Mouse (Mus musculus): ENCODE results near the gene Ffar2. TPM values are rescaled to one million over a fixed set of nuclear protein-coding genes. Genes with fewer than 3 reads are reported as not detected.
A peak's percentile ranks its signal among the peaks of the same experiment; 100 is the strongest.
"Not testable (repeated sequence)": the region's sequence is repeated elsewhere in the genome, so short reads cannot be mapped to it uniquely, and the experiment has no call there.

The Ffar2 gene
- total and polyA plus RNA-seq, 3 experiments = 0.61 TPM; not detected in 2

DNA sequence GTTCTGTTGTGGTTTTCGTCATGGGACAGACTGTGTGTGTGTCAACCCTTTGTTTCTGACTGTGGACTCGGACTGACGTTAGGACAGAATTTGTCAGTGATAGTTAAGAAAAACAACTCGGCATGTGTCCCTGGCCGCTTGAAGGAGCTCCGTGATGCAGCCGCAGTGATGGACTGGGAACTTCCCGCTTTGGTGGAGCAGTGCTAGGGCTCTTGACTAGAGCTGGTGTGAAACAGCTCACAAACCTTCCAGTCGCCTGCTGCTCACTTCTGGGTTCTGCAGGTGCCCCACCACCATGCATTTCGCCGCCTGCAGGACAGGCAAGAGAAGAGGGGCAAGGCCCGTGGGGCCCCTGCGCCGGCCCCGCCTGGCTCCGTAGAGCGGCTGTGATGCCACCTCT lies 8.7 kb upstream of the Ffar2 start:
- no peaks in the 10 kb centered on the region for H3K36me3 ChIP-seq (ENCODE audit: control insufficient read depth, insufficient read depth, low read length)

DNA sequence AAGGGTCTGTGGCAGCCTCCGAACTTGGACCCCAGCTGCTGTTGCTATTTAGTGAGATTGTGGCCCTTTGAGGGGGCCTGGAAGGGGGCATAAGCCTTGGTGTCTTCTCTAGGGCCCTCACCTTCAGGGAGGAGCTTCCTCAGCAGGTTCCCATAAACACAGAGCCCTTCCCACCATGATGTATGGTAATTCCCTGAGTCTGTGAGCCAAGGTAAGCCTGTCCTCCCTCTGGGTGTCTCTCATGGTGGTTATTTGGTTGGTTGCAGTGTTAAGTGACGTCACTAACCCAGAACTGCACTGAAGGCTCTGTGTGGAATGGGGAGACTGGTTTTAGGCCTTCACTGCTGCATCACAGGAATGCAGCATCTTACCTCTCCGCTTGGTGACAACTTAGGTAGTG lies 5.9 kb upstream of the Ffar2 start:
- Histone ChIP-seq H3K4me3 (no peak overlapping the region), H3K9ac (ENCODE audit: low read depth, low read length) (no peak overlapping the region), H3K4me1 (ENCODE audit: control insufficient read depth, insufficient read depth, low read length) (no peaks in the 10 kb centered on the region), H3K36me3 (ENCODE audit: control insufficient read depth, insufficient read depth, low read length) (no peaks in the 10 kb centered on the region), H3K27me3 (ENCODE audit: control insufficient read depth, insufficient read depth, low read length) (no peaks in the 10 kb centered on the region), H3K27ac (no peak overlapping the region), H3K79me2 (replicated peaks; ENCODE audit: control insufficient read depth, insufficient read depth, low read length) (no peaks in the 10 kb centered on the region)
- 64% methylated on average over 3 of the region's 3 CpGs for WGBS
- intact Hi-C loops (cut with DNase I) = no loop called here
- TF ChIP-seq CTCF (IDR thresholded peaks at IDR 0.05) (no peak), EP300 (IDR thresholded peaks at IDR 0.05; ENCODE audit: insufficient read depth, low read depth, low read length) (no peak), POLR2A (IDR thresholded peaks at IDR 0.05; ENCODE audit: insufficient read depth, low read depth, low read length) (no peak)
- DNase-seq = no peak

More for the DNA sequence above, 8.7 kb upstream of the Ffar2 start:
- no peaks in the 10 kb centered on the region for H3K27me3 ChIP-seq (ENCODE audit: control insufficient read depth, insufficient read depth, low read length)
- H3K27ac ChIP-seq = no peak overlapping the region
- no peaks in the 10 kb centered on the region for H3K79me2 ChIP-seq (replicated peaks; ENCODE audit: control insufficient read depth, insufficient read depth, low read length)
- no peak overlapping the region for H3K9ac ChIP-seq (ENCODE audit: low read depth, low read length)
- H3K4me3 ChIP-seq = no peak overlapping the region
- intact Hi-C loops (cut with DNase I) = no loop called here
- TF ChIP-seq POLR2A (IDR thresholded peaks at IDR 0.05; ENCODE audit: insufficient read depth, low read depth, low read length) (no peak), EP300 (IDR thresholded peaks at IDR 0.05; ENCODE audit: insufficient read depth, low read depth, low read length) (no peak), CTCF (IDR thresholded peaks at IDR 0.05) (no peak)
- H3K4me1 ChIP-seq (ENCODE audit: control insufficient read depth, insufficient read depth, low read length) = no peaks in the 10 kb centered on the region
- DNase-seq = no peak
- WGBS = 48% methylated on average over 17 of the region's 17 CpGs

DNA sequence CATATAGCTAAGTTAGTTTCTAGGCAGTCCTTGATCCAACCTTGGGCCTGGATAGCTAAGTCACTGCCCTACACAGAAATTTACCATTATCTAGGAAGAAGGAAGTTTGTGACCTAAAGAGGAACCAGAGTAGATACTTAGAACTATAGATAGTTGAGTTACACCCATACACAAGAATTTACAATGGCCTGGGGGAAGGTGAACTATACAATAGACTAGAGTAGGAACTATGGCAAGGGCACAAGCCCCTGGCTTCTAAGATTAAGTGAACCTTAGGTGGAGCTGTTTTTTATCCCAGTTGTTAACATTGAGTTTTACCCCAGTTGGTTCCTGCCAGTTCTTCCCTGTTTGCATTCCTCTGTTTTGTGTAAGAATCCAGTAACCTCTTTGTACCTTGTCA lies 5.3 kb upstream of the Ffar2 start:
- H3K79me2 ChIP-seq (replicated peaks; ENCODE audit: control insufficient read depth, insufficient read depth, low read length); H3K4me1 ChIP-seq (ENCODE audit: control insufficient read depth, insufficient read depth, low read length); DNase-seq; H3K27me3 ChIP-seq (ENCODE audit: control insufficient read depth, insufficient read depth, low read length); H3K36me3 ChIP-seq (ENCODE audit: control insufficient read depth, insufficient read depth, low read length); intact Hi-C loops (cut with DNase I); H3K27ac ChIP-seq; H3K4me3 ChIP-seq; H3K9ac ChIP-seq (ENCODE audit: low read depth, low read length): not testable (repeated sequence)

DNA sequence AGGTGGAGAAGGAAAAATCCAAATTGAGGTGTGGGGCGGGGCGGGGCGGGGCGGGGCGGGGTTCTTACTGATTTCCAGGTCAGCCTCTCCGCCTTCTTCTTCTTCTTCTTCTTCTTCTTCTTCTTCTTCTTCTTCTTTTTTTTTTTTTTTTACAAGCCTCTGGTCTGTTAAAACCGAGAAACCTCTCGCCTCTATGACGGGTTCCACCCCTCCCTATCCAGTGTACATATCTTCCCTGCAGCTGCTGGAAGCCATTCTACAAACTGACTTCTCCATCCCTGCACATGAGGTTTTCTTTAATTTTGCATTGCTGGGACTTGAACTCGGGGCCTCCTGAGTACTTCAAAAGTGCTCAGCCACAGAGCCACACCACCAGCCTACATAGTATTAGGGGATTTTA lies 3.1 kb upstream of the Ffar2 start:
- TF ChIP-seq EP300 (IDR thresholded peaks at IDR 0.05; ENCODE audit: insufficient read depth, low read depth, low read length) = no peak
- TF ChIP-seq POLR2A (IDR thresholded peaks at IDR 0.05; ENCODE audit: insufficient read depth, low read depth, low read length) = no peak
- no peak for TF ChIP-seq CTCF (IDR thresholded peaks at IDR 0.05)
- Histone ChIP-seq H3K4me1 (ENCODE audit: control insufficient read depth, insufficient read depth, low read length) (no peaks in the 10 kb centered on the region), H3K27me3 (ENCODE audit: control insufficient read depth, insufficient read depth, low read length) (no peaks in the 10 kb centered on the region; the same call in 1 of the 2 replicates), H3K79me2 (replicated peaks; ENCODE audit: control insufficient read depth, insufficient read depth, low read length) (no peaks in the 10 kb centered on the region), H3K36me3 (ENCODE audit: control insufficient read depth, insufficient read depth, low read length) (no peaks in the 10 kb centered on the region), H3K9ac (ENCODE audit: low read depth, low read length) (no peak overlapping the region), H3K4me3 (no peak overlapping the region), H3K27ac (no peak overlapping the region)
- intact Hi-C loops (cut with DNase I) = no loop called here
- 82% methylated on average over 10 of the region's 10 CpGs for WGBS
- no peak for DNase-seq

DNA sequence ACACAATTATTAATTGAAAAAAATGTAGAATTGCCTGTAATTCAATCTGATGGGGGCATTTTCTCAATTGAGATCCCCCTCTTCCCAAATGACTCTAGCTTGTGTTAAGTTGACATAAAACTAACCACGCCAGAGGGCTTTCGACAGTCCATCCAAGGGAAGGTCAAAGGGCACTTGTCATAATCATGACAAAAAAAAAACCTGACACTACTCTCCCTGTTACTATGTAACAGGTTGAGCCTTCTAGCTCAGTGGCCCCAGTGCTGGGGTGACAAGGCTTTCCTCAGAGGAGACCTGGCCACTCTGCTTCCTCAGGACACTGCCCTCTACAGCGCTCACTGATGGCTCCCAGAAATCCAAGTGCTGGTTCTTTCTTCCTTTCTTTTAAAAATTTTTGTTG lies 731 bp upstream of the Ffar2 start:
- H3K27me3 ChIP-seq (ENCODE audit: control insufficient read depth, insufficient read depth, low read length) = no peaks in the 10 kb centered on the region; the same call in 1 of the 2 replicates
- DNase-seq = no peak
- no peak overlapping the region for H3K27ac ChIP-seq
- intact Hi-C loops (cut with DNase I) = no loop called here
- TF ChIP-seq EP300 (IDR thresholded peaks at IDR 0.05; ENCODE audit: insufficient read depth, low read depth, low read length) (no peak), POLR2A (IDR thresholded peaks at IDR 0.05; ENCODE audit: insufficient read depth, low read depth, low read length) (no peak)
- no peak overlapping the region for H3K4me3 ChIP-seq
- WGBS = 85% methylated on average over 3 of the region's 3 CpGs
- no peaks in the 10 kb centered on the region for H3K4me1 ChIP-seq (ENCODE audit: control insufficient read depth, insufficient read depth, low read length)
- no peak overlapping the region for H3K9ac ChIP-seq (ENCODE audit: low read depth, low read length)
- no peaks in the 10 kb centered on the region for H3K36me3 ChIP-seq (ENCODE audit: control insufficient read depth, insufficient read depth, low read length)
- H3K79me2 ChIP-seq (replicated peaks; ENCODE audit: control insufficient read depth, insufficient read depth, low read length) = no peaks in the 10 kb centered on the region

DNA sequence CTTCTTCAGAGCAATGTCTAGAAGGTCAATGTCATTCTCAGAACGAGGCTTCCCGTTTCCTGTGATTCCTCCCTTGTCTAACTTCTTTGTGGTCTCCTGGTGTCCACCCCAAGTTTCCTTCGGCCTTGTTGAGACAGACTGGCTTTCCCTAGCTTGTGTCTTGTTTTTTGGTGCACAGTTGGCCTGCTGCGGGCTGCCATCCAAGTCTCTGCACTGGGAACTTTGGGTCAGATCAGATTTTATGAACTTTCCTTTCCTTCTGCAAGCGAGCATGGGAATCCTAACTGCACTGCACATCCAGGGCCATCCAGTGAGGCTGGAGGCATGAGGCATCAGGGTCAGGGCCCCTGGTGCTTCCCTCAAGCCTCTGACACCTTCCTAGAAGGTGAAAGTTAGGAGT lies 2.0 kb downstream of the Ffar2 start:
- no peaks in the 10 kb centered on the region for H3K36me3 ChIP-seq (ENCODE audit: control insufficient read depth, insufficient read depth, low read length)
- TF ChIP-seq CTCF (IDR thresholded peaks at IDR 0.05) (no peak), EP300 (IDR thresholded peaks at IDR 0.05; ENCODE audit: insufficient read depth, low read depth, low read length) (no peak), POLR2A (IDR thresholded peaks at IDR 0.05; ENCODE audit: insufficient read depth, low read depth, low read length) (no peak)
- intact Hi-C loops (cut with DNase I) = no loop called here
- WGBS = 50% methylated on average over 5 of the region's 5 CpGs
- H3K79me2 ChIP-seq (replicated peaks; ENCODE audit: control insufficient read depth, insufficient read depth, low read length) = no peaks in the 10 kb centered on the region
- H3K27ac ChIP-seq = peak overlapping the region; percentile 17; the same call in 1 of the 2 replicates
- no peak for DNase-seq
- no peaks in the 10 kb centered on the region; the same call in 1 of the 2 replicates for H3K27me3 ChIP-seq (ENCODE audit: control insufficient read depth, insufficient read depth, low read length)
- no peak overlapping the region for H3K4me3 ChIP-seq
- H3K4me1 ChIP-seq (ENCODE audit: control insufficient read depth, insufficient read depth, low read length) = no peaks in the 10 kb centered on the region
- no peak overlapping the region for H3K9ac ChIP-seq (ENCODE audit: low read depth, low read length)

Measured in heart, adult 2 months (tissue).